Comparison of ENCODE assay signal across 7 mouse cellular contexts in genomic region chr7:60813165-60813564, GRCm38 (mm10).
DNase-seq lines count a peak whose midpoint lies in the region; ATAC-seq and TF ChIP-seq lines count a peak whose summit lies in the region.
"Not testable (repeated sequence)": the region's sequence is repeated elsewhere in the genome, so short reads cannot be mapped to it uniquely, and the experiment has no call there.

No protein-coding gene starts in this region.

- TF ChIP-seq POLR2A in brain, embryonic 14.5 days (IDR thresholded peaks at IDR 0.05; ENCODE audit: borderline replicate concordance, extremely low read depth, insufficient read depth, insufficient read length, poor library complexity, severe bottlenecking), result not testable (repeated sequence)

- ATAC-seq in forebrain, embryonic 11.5 days (replicated peaks; ENCODE audit: low FRiP score), result peak; percentile 65
- peak; percentile 75; the same call in 1 of the 2 replicates for ATAC-seq in forebrain, embryonic 12.5 days (ENCODE audit: low FRiP score)
- peak; percentile 29; the same call in 1 of the 2 replicates for ATAC-seq in forebrain, embryonic 14.5 days
- peak; percentile 52; the same call in 1 of the 2 replicates for ATAC-seq in midbrain, embryonic 11.5 days (ENCODE audit: low FRiP score)
- 0 out of 2 replicates have a peak, but pooled peaks have one; percentile 47 for ATAC-seq in midbrain, embryonic 12.5 days (ENCODE audit: low FRiP score, low read depth)

- not testable (repeated sequence) for H3K4me2 ChIP-seq in forebrain, embryonic 11.5 days (ENCODE audit: low read depth, low read length, severe bottlenecking); forebrain, embryonic 12.5 days; forebrain, embryonic 14.5 days (ENCODE audit: low read length); midbrain, embryonic 11.5 days; midbrain, embryonic 12.5 days (replicated peaks)

- H3K27me3 ChIP-seq in forebrain, embryonic 11.5 days (ENCODE audit: control insufficient read depth, insufficient read depth, low read length); forebrain, embryonic 12.5 days; forebrain, embryonic 14.5 days (replicated peaks; ENCODE audit: control insufficient read depth, insufficient read depth, low read length); midbrain, embryonic 11.5 days (ENCODE audit: control insufficient read depth, insufficient read depth, low read length); midbrain, embryonic 12.5 days: not testable (repeated sequence)

- not testable (repeated sequence) for H3K4me3 ChIP-seq in forebrain, embryonic 11.5 days (ENCODE audit: low read depth, low read length); forebrain, embryonic 12.5 days (replicated peaks); forebrain, embryonic 14.5 days (ENCODE audit: low read depth, low read length); midbrain, embryonic 11.5 days (ENCODE audit: low read depth, low read length); midbrain, embryonic 12.5 days

- not testable (repeated sequence) for H3K9ac ChIP-seq in forebrain, embryonic 11.5 days (ENCODE audit: low read length); forebrain, embryonic 12.5 days; forebrain, embryonic 14.5 days (ENCODE audit: low read length); midbrain, embryonic 11.5 days (ENCODE audit: low read length); midbrain, embryonic 12.5 days (replicated peaks)

- not testable (repeated sequence) for TF ChIP-seq CTCF in brain, embryonic 14.5 days (IDR thresholded peaks at IDR 0.05; ENCODE audit: borderline replicate concordance, extremely low read depth, insufficient read depth, insufficient read length)

- H3K4me1 ChIP-seq in forebrain, embryonic 11.5 days (replicated peaks; ENCODE audit: control insufficient read depth, insufficient read depth, low read length); forebrain, embryonic 12.5 days; forebrain, embryonic 14.5 days (ENCODE audit: control insufficient read depth, insufficient read depth, low read length); midbrain, embryonic 11.5 days (ENCODE audit: control insufficient read depth, insufficient read depth, low read length); midbrain, embryonic 12.5 days: not testable (repeated sequence)

- DNase-seq in brain, embryonic 14.5 days (ENCODE audit: low read depth), result peak; percentile 33
- peak; percentile 4 for DNase-seq in embryo, embryonic 10.5 days (ENCODE audit: low spot score)
- DNase-seq in forebrain, embryonic 11.5 days (ENCODE audit: low spot score); forebrain, embryonic 14.5 days (ENCODE audit: low spot score); midbrain, embryonic 11.5 days (ENCODE audit: low spot score, missing footprints): not testable (repeated sequence)

- not testable (repeated sequence) for H3K9me3 ChIP-seq in forebrain, embryonic 11.5 days (ENCODE audit: control insufficient read depth, low read length); forebrain, embryonic 12.5 days; forebrain, embryonic 14.5 days (replicated peaks; ENCODE audit: control insufficient read depth, low read length); midbrain, embryonic 11.5 days (ENCODE audit: control insufficient read depth, low read length); midbrain, embryonic 12.5 days

- 50% methylated on average over 1 of the region's 1 CpGs for WGBS in forebrain, embryonic 11.5 days
- 37% methylated on average over 1 of the region's 1 CpGs for WGBS in forebrain, embryonic 12.5 days
- 33% methylated on average over 1 of the region's 1 CpGs for WGBS in forebrain, embryonic 14.5 days
- WGBS in midbrain, embryonic 11.5 days, result 31% methylated on average over 1 of the region's 1 CpGs
- WGBS in midbrain, embryonic 12.5 days, result 48% methylated on average over 1 of the region's 1 CpGs

- not testable (repeated sequence) for H3K36me3 ChIP-seq in forebrain, embryonic 11.5 days (ENCODE audit: control insufficient read depth, insufficient read depth, low read length); forebrain, embryonic 12.5 days (replicated peaks); forebrain, embryonic 14.5 days (ENCODE audit: control insufficient read depth, insufficient read depth, low read length); midbrain, embryonic 11.5 days (ENCODE audit: control insufficient read depth, insufficient read depth, low read length); midbrain, embryonic 12.5 days

- not testable (repeated sequence) for H3K27ac ChIP-seq in forebrain, embryonic 11.5 days (ENCODE audit: low read depth, low read length); forebrain, embryonic 12.5 days; forebrain, embryonic 14.5 days (ENCODE audit: low read depth, low read length); midbrain, embryonic 11.5 days (ENCODE audit: low read depth, low read length); midbrain, embryonic 12.5 days (replicated peaks)
